Mouse (Mus musculus) retina, adult 2 months (tissue): Measurements from ENCODE around the gene Prr36.

ENCODE experiments used
- DNase-seq: peaks from one replicate; pipeline ENCODE4 v3.0.0-alpha.2; 2012; ENCODE audit warnings: low read depth, low spot score

The Prr36 gene

GRCm38 (mm10) chr8:4201321-4201720 is 15.9 kb downstream of the Prr36 start:
- no peak for DNase-seq

DNA sequence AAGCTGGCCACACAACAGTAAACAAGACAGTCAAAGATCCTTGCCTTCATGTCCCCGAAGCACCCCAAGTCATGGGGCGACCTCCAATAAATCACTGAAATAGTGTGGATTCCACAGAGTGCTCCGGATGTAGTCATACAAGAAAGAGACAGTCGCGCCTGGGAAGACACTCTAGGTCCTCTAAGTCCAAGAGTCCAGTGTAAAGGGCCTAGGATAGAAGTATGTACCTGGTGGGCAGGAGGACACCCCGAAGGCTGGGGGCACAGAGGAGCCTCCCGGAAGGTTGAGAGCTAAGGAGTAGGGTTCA is 23.7 kb downstream of the Prr36 start:
- DNase-seq = no peak

DNA sequence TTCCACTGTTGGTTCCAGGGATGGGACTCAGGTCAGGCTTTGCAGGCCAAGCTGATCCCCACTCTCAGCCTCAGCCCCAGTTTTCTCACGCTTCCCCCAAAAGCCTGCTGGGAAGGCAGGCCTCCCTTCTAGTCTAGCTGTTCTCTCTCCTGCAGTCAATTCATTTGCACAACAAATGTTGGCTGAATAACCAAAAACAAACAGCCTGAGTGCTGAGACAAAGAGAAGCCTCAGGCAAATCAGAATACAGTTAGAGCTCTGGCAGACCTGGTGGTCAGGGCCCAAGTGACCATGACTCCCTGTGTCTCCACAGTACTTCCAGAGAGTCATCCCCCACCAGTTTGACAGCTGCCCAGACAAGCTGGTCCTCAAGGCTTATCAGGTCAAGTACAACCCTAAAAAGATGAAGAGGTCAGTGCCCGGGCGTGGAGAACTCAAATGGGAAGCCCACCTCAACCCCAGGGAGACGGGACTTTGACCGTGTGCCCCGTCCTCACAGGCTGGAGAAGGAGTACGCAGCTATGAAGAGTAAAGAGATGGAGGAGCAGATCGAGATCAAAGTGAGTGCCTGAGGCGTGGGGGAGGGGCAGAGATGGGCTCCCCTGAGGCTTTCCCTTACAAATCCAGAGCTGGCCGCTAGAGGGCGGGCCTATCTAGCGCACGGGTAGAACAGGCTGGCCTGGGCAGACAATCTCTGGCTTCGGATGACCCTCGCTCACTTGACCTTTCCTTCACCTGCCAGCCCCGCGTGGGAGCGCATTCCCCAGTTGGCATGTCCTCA is 24.3 kb downstream of the Prr36 start:
- DNase-seq = peak; percentile 64

- no peak for DNase-seq
These were observed 25.0 kb downstream of the Prr36 start for GRCm38 (mm10) chr8:4192305-4192704.

DNA sequence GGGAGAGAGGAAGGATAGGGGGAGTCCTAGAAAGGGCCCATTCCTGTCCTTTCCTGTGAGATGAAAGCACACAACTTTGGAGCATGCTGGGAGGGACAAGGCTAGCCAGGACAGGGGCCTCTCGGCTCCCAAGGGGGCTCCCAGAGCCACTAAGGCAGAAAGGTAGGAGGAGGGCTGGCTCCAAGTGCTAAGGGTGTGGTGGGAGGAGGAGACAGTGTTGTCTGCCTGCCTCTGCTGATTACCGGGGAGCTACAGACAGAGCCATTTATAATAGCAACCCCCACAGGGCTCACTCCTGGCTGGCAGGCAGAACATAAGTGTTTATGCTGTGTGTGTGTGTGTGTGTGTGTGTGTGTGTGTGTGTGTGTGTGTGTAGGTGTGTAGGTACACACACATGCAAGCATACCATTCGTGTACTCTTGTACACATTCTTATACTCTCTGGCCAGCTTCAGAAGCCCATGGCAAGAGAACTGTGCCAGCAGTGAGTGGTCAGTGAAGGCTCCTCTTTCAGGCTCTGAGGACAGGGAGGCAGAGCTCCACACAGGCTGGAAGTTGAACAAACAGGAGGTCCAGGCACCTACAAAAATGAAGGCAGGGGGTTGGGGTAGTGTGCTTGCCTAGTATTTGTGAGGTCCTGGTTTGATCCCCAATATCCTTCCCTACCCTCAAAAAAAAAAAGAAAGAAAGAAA is 28.1 kb downstream of the Prr36 start:
- no peak for DNase-seq

DNA sequence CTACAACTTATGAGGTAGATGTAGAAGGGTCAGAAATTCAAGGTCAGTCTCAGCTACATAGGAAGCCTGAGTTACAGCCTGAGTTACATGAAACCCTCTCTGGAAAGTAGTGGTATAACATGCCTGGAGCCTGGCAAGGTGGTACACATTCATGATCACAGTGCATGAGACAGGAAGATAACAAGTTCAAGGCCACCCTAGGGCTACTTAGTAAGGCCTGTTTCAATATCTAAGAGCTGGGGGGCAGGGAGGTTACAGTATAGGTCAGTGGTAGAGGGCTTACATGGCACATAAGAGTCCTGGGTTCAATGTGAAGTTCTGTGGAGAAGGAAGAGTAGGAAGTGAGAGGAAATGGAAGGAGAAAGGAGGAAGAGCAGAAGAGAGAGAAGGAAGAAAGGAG is 28.7 kb downstream of the Prr36 start:
- no peak for DNase-seq

DNA sequence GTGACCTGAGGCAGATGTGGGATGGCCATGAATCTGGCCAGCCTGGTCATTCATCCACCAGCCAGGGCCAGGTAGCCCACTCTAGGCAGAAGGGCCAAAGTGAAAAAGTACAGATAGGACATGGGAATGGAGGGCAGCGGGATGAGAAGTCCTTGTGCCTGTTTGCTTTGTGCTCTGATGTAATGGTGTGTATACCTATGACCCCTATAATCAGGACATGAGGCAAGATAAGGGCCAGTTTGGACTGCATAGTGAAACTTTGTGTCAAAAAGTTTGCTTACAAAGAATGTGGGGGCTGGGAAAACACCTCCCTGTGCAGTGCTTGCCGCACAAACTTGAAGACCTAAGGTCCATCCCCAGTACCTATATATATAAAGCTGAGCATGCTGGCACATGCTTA is 31.1 kb downstream of the Prr36 start:
- no peak for DNase-seq

GRCm38 (mm10) chr8:4183409-4183808 is 33.9 kb downstream of the Prr36 start:
- DNase-seq = no peak

DNA sequence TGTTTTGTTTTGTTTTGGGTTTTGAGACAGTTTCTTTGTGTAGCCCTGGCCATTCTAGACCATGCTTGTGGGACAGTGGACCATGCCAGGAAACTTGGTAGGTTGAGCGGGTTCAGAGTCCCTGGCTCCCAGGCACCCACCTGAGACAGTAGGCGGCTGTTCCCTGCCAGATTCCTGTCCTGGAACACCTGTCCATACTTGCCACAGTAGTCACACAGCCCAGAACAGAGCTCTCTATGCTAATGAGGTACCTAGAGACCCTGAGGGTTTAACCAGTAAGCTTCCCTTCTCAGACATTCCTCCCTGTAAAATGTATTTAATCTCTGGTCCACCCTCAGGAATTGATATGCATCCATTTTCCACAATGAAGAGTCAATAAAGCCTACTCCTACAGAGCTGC is 43.2 kb downstream of the Prr36 start:
- DNase-seq = no peak

DNA sequence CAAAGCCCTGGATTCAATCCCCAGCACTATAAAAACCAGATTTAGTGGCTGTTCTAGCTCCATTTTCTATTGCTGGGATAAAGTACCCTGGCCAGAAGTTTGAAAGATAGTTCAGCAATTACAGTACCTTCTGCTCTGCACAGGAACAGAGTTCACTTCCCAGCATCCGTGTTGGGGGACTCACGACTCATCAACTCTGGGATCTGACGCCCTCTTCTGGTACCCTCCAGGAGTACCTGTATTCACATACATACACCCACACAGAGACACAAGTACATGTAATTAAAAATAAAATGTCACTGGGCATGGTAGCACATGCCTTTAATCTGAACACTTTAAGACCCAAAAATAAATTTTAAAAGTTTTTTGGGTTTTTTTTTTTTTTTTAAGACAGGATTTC is 44.8 kb downstream of the Prr36 start:
- DNase-seq = no peak

DNA sequence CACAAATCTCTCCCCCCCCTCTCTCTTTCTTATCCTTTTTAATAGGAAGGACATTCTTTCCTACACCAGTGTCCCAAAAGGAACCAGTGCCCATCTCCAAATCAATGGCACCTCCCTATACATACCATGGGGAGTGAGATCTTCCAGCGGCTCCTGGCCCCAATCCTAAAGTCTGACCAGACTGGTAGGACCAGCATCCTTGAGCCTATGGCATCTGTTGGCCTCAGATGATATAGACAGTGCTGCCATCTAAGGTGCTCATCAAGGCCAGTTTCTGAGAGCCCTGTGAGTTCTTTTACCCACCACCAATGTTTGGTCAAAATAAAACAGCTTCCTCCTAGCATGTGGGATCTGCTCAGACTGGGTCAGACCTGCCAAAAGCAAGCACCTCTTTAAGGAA is 49.3 kb downstream of the Prr36 start:
- DNase-seq = no peak

- no peak for DNase-seq
These were observed 50.3 kb downstream of the Prr36 start for GRCm38 (mm10) chr8:4166881-4167525.

GRCm38 (mm10) chr8:4165852-4166751 is 51.2 kb downstream of the Prr36 start, which contains the start of gene Evi5l:
Evi5l (plus strand) TSS chr8:4166567.
- peak; percentile 100 for DNase-seq

GRCm38 (mm10) chr8:4165176-4165851 is 51.9 kb downstream of the Prr36 start:
- DNase-seq = no peak

GRCm38 (mm10) chr8:4162786-4163185 is 54.5 kb downstream of the Prr36 start:
- no peak for DNase-seq
